ENCODE assay signal across 17 mouse cellular contexts in genomic region chr19:48020103-48020502, GRCm38 (mm10).
A peak's percentile ranks its signal among the peaks of the same experiment; 100 is the strongest.
DNase-seq lines count a peak whose midpoint lies in the region; ATAC-seq and TF ChIP-seq lines count a peak whose summit lies in the region.
"Had no signal": no experiment of that assay in that cellular context is flagged by ENCODE, and none has a peak within 500 bp of the region (broad histone marks: within the 10 kb centered on the region; RNA-seq: fewer than 3 reads in every experiment).

No protein-coding gene starts in this region.

- DNase-seq in kidney, postnatal 25 days, result no peak
- DNase-seq in lung, adult 18-20 months, result no peak
- DNase-seq in brain, embryonic 14.5 days (ENCODE audit: low read depth), result peak; percentile 28
- DNase-seq in limb, embryonic 14.5 days (ENCODE audit: low spot score), result no peak
- DNase-seq in thymus, postnatal 36 days, result no peak
- DNase-seq: adrenal gland, adult 2 months; adrenal gland, postnatal 25 days; cerebellum, adult 2 months; cerebellum, postnatal 10 days; forebrain, postnatal 0 days; gastrocnemius, postnatal 14 days; heart, postnatal 36 days had no signal

- H3K4me3 ChIP-seq in kidney, embryonic 16.5 days (ENCODE audit: low read length), result no peak overlapping the region
- no peak overlapping the region for H3K4me3 ChIP-seq in lung, embryonic 15.5 days
- H3K4me3 ChIP-seq in limb, embryonic 14.5 days (replicated peaks; ENCODE audit: low read length), result no peak overlapping the region
- H3K4me3 ChIP-seq: embryonic facial prominence, embryonic 10.5 days; forebrain, embryonic 13.5 days; heart, embryonic 13.5 days had no signal

- H3K27ac ChIP-seq in kidney, embryonic 16.5 days (ENCODE audit: low read length), result no peak overlapping the region
- H3K27ac ChIP-seq in lung, embryonic 15.5 days, result no peak overlapping the region
- no peak overlapping the region for H3K27ac ChIP-seq in limb, embryonic 14.5 days (replicated peaks; ENCODE audit: low read depth, low read length)
- H3K27ac ChIP-seq: embryonic facial prominence, embryonic 10.5 days; forebrain, embryonic 13.5 days; heart, embryonic 13.5 days had no signal

- H3K4me1 ChIP-seq in kidney, embryonic 16.5 days (ENCODE audit: insufficient read depth, low read length), result no peaks in the 10 kb centered on the region
- no peaks in the 10 kb centered on the region for H3K4me1 ChIP-seq in lung, embryonic 15.5 days
- H3K4me1 ChIP-seq in limb, embryonic 14.5 days (ENCODE audit: control insufficient read depth, insufficient read depth, low read length), result 0 out of 2 replicates have a peak, but pooled peaks cover 5% of the 10 kb centered on the region
- H3K4me1 ChIP-seq: embryonic facial prominence, embryonic 10.5 days; forebrain, embryonic 13.5 days; heart, embryonic 13.5 days had no signal

- no peak for TF ChIP-seq POLR2A in brain, embryonic 14.5 days (IDR thresholded peaks at IDR 0.05; ENCODE audit: borderline replicate concordance, extremely low read depth, insufficient read depth, insufficient read length, poor library complexity, severe bottlenecking)
- no peak for TF ChIP-seq POLR2A in limb, embryonic 14.5 days (IDR thresholded peaks at IDR 0.05; ENCODE audit: borderline replicate concordance, extremely low read depth, insufficient read depth, insufficient read length)

- peak; percentile 71; the same call in 1 of the 2 replicates for ATAC-seq in kidney, embryonic 16.5 days (ENCODE audit: low FRiP score, low TSS enrichment)
- ATAC-seq in lung, embryonic 15.5 days (ENCODE audit: borderline replicate concordance, extremely low read depth, low FRiP score, low TSS enrichment), result peak; percentile 62; the same call in 1 of the 2 replicates
- 0 out of 2 replicates have a peak, but pooled peaks have one; percentile 34 for ATAC-seq in limb, embryonic 14.5 days (ENCODE audit: low FRiP score, low read depth)
- ATAC-seq: forebrain, embryonic 13.5 days; forebrain, postnatal 0 days had no signal

- H3K9ac ChIP-seq in kidney, embryonic 16.5 days (replicated peaks; ENCODE audit: low read length), result no peak overlapping the region
- H3K9ac ChIP-seq in lung, embryonic 15.5 days, result no peak overlapping the region
- H3K9ac ChIP-seq in limb, embryonic 14.5 days (ENCODE audit: low read depth, low read length, severe bottlenecking), result no peak overlapping the region
- H3K9ac ChIP-seq: forebrain, embryonic 13.5 days; forebrain, postnatal 0 days; heart, embryonic 13.5 days had no signal

- no peak overlapping the region for H3K4me2 ChIP-seq in kidney, embryonic 16.5 days (replicated peaks; ENCODE audit: low read depth, low read length)
- H3K4me2 ChIP-seq in lung, embryonic 15.5 days, result no peak overlapping the region
- no peak overlapping the region for H3K4me2 ChIP-seq in limb, embryonic 14.5 days (replicated peaks; ENCODE audit: low read depth, low read length, severe bottlenecking)
- H3K4me2 ChIP-seq: forebrain, embryonic 13.5 days; heart, embryonic 13.5 days had no signal

- H3K36me3 ChIP-seq in kidney, embryonic 16.5 days (ENCODE audit: insufficient read depth, low read length), result no peaks in the 10 kb centered on the region
- H3K36me3 ChIP-seq in lung, embryonic 15.5 days, result no peaks in the 10 kb centered on the region
- no peaks in the 10 kb centered on the region for H3K36me3 ChIP-seq in limb, embryonic 14.5 days (ENCODE audit: control insufficient read depth, insufficient read depth, low read length)
- H3K36me3 ChIP-seq: embryonic facial prominence, embryonic 10.5 days; heart, embryonic 13.5 days had no signal

- 50% methylated on average over 13 of the region's 13 CpGs for WGBS in kidney, embryonic 16.5 days
- 45% methylated on average over 13 of the region's 13 CpGs for WGBS in lung, embryonic 15.5 days
- 33% methylated on average over 13 of the region's 13 CpGs for WGBS in limb, embryonic 14.5 days

- TF ChIP-seq CTCF in brain, embryonic 14.5 days (IDR thresholded peaks at IDR 0.05; ENCODE audit: borderline replicate concordance, extremely low read depth, insufficient read depth, insufficient read length), result no peak

- H3K9me3 ChIP-seq in kidney, embryonic 16.5 days (ENCODE audit: low read length), result no peaks in the 10 kb centered on the region
- H3K9me3 ChIP-seq in lung, embryonic 15.5 days, result no peaks in the 10 kb centered on the region
- no peaks in the 10 kb centered on the region for H3K9me3 ChIP-seq in limb, embryonic 14.5 days (ENCODE audit: control insufficient read depth, low read length)
- H3K9me3 ChIP-seq: embryonic facial prominence, embryonic 10.5 days; forebrain, embryonic 13.5 days; heart, embryonic 13.5 days had no signal

- H3K27me3 ChIP-seq in kidney, embryonic 16.5 days (ENCODE audit: insufficient read depth, low read length), result no peaks in the 10 kb centered on the region
- H3K27me3 ChIP-seq in lung, embryonic 15.5 days, result no peaks in the 10 kb centered on the region
- H3K27me3 ChIP-seq in limb, embryonic 14.5 days (ENCODE audit: control insufficient read depth, insufficient read depth, low read length), result no peaks in the 10 kb centered on the region
- H3K27me3 ChIP-seq: forebrain, embryonic 13.5 days; heart, embryonic 13.5 days had no signal
